Mouse (Mus musculus) embryonic facial prominence, embryonic 13.5 days (tissue): ENCODE data around the gene Asic3. TPM values are rescaled to one million over a fixed set of nuclear protein-coding genes. Genes with fewer than 3 reads are reported as not detected.

Source experiments
- ATAC-seq: fragments of 200-750 bp; cut with Nextera tagmentation; 2 replicates; pipeline ENCODE4 v1.8.0; 2017; ENCODE audit warnings: low read depth; ENCODE audit not compliant: insufficient number of reproducible peaks, insufficient read depth, low FRiP score, low TSS enrichment
- H3K27ac ChIP-seq: fragments of 300-500 bp; sonication (generic); 2 replicates; pipeline ENCODE4 v1.5.1; 2015; ENCODE audit warnings: moderate library complexity, mild to moderate bottlenecking, inconsistent platforms
- H3K27me3 ChIP-seq: fragments of 300-500 bp; sonication (generic); 2 replicates; pipeline ENCODE4 v1.6.1; 2015; ENCODE audit warnings: mild to moderate bottlenecking, inconsistent platforms
- H3K36me3 ChIP-seq: fragments of 300-500 bp; sonication (generic); 2 replicates; pipeline ENCODE4 v1.6.1; 2015; ENCODE audit warnings: mild to moderate bottlenecking, inconsistent platforms
- H3K4me1 ChIP-seq: fragments of 300-500 bp; sonication (generic); 2 replicates; pipeline ENCODE4 v1.6.1; 2015; ENCODE audit warnings: inconsistent platforms
- H3K4me2 ChIP-seq: fragments of 300-500 bp; sonication (generic); 2 replicates; pipeline ENCODE4 v1.6.1; 2015; ENCODE audit warnings: moderate library complexity, mild to moderate bottlenecking, inconsistent platforms
- H3K4me3 ChIP-seq: fragments of 300-500 bp; sonication (generic); 2 replicates; pipeline ENCODE4 v1.5.1; 2015; ENCODE audit warnings: mild to moderate bottlenecking, inconsistent platforms
- H3K9ac ChIP-seq: fragments of 300-500 bp; sonication (generic); 2 replicates; pipeline ENCODE4 v1.6.1; 2015; ENCODE audit warnings: mild to moderate bottlenecking, inconsistent platforms
- H3K9me3 ChIP-seq: fragments of 300-500 bp; sonication (generic); 2 replicates; pipeline ENCODE4 v1.6.1; 2016; ENCODE audit warnings: inconsistent platforms
- WGBS: fragments of 180-500 bp; shearing (Covaris S2); methylation state at CpG from one replicate; pipeline ENCODE4 v1.1.7; 2015; ENCODE audit warnings: mixed read lengths; 5-methylcytosine and 5-hydroxymethylcytosine counted together
- polyA plus RNA-seq: library from polyadenylated mRNA; unstranded; fragments of >200 nt; fragmentation: Nextera tagmentation; extraction: Ambion mirVana; gene quantifications from 2 replicates; pipeline ENCODE4 v1.2.1, GENCODE M21; 2015

The Asic3 gene
- 3.3 and 3.5 TPM in 2 replicates for polyA plus RNA-seq

DNA sequence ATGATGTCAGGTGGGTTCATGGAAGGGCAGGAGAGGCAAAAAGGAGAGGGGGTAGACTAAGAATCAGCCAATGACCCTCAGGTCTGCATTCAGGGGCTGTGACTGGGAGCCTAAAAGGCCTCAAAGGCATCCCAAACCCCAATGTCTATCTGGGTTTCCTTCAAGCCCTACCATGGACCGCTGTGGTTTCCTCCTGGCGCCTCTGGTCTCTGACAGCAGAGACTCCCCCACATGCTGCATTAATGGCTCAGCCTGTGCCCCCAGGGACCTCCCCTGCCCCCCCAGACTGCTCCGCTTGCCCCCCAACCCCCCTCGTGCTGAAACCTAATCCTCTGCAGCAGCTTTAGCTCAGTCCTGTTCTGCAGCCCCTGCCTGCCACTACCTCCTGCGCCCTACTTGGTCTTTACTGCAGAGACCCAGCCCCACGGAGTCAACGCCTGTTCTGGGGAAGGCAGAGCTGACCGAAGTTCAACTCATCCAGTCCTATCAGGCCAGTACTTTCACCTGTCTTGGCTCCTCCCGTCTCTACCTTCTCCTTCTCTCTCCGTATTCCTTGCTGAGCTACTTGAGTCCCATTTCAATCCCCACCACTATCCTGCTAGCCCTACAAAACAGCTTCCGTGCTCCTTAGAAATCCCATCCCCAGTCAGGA, at the start of gene Asic3:
Gene Asic3, plus strand, starts transcription at position 351 of the 652 bp plus-strand sequence.
- ATAC-seq, result no peak
- WGBS, result 25% methylated on average over 11 of the region's 11 CpGs
- peaks cover 33% of the 10 kb centered on the region for H3K4me1 ChIP-seq
- H3K27ac ChIP-seq, result peak within 1 kb of the TSS; percentile 63
- H3K4me3 ChIP-seq, result no peak within 1 kb of the TSS
- peak within 1 kb of the TSS; percentile 40; the same call in 1 of the 2 replicates for H3K9ac ChIP-seq
- peak within 1 kb of the TSS; percentile 39 for H3K4me2 ChIP-seq
- H3K36me3 ChIP-seq, result peaks cover 16% of the 10 kb centered on the region
- no peaks in the 10 kb centered on the region for H3K9me3 ChIP-seq
- no peaks in the 10 kb centered on the region for H3K27me3 ChIP-seq

- Histone ChIP-seq H3K27ac (no peak overlapping the region), H3K4me2 (no peak overlapping the region), H3K36me3 (no peaks in the 10 kb centered on the region), H3K27me3 (peaks cover 7% of the 10 kb centered on the region; the same call in 1 of the 2 replicates), H3K4me1 (peaks cover 5% of the 10 kb centered on the region; the same call in 1 of the 2 replicates), H3K4me3 (no peak overlapping the region), H3K9me3 (no peaks in the 10 kb centered on the region), H3K9ac (no peak overlapping the region)
- 63% methylated on average over 2 of the region's 2 CpGs for WGBS
- ATAC-seq, result no peak
Observed at GRCm38 (mm10) chr5:24363467-24363866, 49.7 kb upstream of the Asic3 start.

DNA sequence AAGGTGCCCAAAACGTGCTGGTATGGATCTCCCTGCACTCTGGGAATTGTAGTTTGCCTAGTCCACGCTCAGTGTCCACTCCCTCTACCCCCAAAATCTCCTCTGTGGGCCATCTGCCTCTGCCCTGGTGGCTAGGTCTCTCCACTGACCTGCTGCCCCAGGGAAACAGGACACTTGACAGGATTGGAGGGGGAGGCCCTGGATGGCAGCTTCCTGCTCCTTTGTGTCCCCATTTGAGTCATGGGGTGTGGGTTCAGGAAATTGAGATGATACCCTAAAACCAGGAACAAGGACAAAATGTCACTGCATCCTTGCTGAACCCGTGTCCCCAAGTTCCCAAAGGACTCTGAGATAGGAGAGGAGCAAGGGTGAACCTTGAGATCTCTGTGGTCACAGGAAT, 49.1 kb upstream of the Asic3 start:
- Histone ChIP-seq H3K27me3 (peaks cover 7% of the 10 kb centered on the region; the same call in 1 of the 2 replicates), H3K36me3 (no peaks in the 10 kb centered on the region), H3K4me3 (no peak overlapping the region), H3K9me3 (no peaks in the 10 kb centered on the region), H3K9ac (no peak overlapping the region), H3K4me1 (peaks cover 5% of the 10 kb centered on the region; the same call in 1 of the 2 replicates), H3K4me2 (no peak overlapping the region), H3K27ac (no peak overlapping the region)
- WGBS, result 53% methylated on average over 3 of the region's 3 CpGs
- ATAC-seq, result no peak

DNA sequence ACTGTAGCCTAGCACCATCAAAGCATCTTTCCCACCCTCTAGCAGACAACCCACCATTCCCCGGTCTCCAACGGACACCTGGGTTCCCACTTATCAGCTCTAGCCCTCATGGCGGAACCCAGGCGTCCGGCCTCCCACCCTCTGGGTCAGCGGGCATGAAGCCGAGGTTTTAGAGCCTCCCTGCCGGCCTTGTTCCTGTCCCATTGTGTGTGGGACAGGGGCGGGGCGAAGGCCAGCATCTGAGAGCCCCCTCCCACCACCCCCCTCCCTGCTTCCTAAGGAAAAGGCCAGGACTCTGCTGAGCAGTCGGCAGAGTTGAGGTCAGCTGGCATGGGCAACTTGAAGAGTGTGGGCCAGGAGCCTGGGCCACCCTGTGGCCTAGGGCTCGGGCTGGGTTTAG, 48.7 kb upstream of the Asic3 start, which contains the start of gene Nos3:
Gene Nos3, plus strand, starts transcription at position 303 of the 400 bp plus-strand sequence.
- no peak within 1 kb of the TSS for H3K9ac ChIP-seq

GRCm38 (mm10) chr5:24364963-24365362, 48.2 kb upstream of the Asic3 start:
- Histone ChIP-seq H3K27ac (no peak overlapping the region), H3K36me3 (no peaks in the 10 kb centered on the region), H3K4me3 (peak overlapping the region; percentile 12; the same call in 1 of the 2 replicates), H3K27me3 (peaks cover 7% of the 10 kb centered on the region; the same call in 1 of the 2 replicates), H3K9ac (no peak overlapping the region), H3K9me3 (no peaks in the 10 kb centered on the region), H3K4me2 (peak overlapping the region; percentile 7; the same call in 1 of the 2 replicates), H3K4me1 (peaks cover 5% of the 10 kb centered on the region; the same call in 1 of the 2 replicates)
- 88% methylated on average over 10 of the region's 10 CpGs for WGBS
- ATAC-seq, result no peak

More for the DNA sequence above, 48.7 kb upstream of the Asic3 start, which contains the start of gene Nos3:
- Histone ChIP-seq H3K4me3 (peak within 1 kb of the TSS; percentile 12; the same call in 1 of the 2 replicates), H3K4me2 (peak within 1 kb of the TSS; percentile 7; the same call in 1 of the 2 replicates), H3K9me3 (no peaks in the 10 kb centered on the region), H3K36me3 (no peaks in the 10 kb centered on the region), H3K27ac (no peak within 1 kb of the TSS), H3K4me1 (peaks cover 5% of the 10 kb centered on the region; the same call in 1 of the 2 replicates), H3K27me3 (peaks cover 7% of the 10 kb centered on the region; the same call in 1 of the 2 replicates)
- ATAC-seq, result no peak
- 49% methylated on average over 12 of the region's 12 CpGs for WGBS

DNA sequence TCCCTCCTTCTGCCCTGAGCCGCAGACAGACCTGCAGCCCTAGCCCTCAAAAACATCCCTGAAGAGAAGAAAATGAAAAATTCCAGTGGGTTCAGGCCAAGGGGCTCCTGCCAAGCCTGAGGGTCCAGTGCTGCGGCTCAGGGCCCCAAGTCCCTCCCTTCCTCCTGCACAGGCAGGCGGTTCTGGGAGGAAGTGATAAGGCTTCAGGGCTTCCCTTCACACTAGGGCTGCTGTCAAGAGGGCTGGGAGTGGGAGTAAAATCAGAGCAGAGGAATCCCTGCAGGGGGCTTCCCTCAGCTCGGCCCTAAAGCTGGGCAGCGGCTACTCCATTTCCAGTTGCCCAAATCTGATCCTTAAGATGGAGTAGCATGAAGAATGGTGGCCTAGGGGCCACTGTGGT, 47.7 kb upstream of the Asic3 start:
- Histone ChIP-seq H3K4me1 (peaks cover 5% of the 10 kb centered on the region; the same call in 1 of the 2 replicates), H3K4me3 (no peak overlapping the region), H3K9ac (no peak overlapping the region), H3K27me3 (peaks cover 7% of the 10 kb centered on the region; the same call in 1 of the 2 replicates), H3K9me3 (no peaks in the 10 kb centered on the region), H3K27ac (no peak overlapping the region), H3K4me2 (peak overlapping the region; percentile 7; the same call in 1 of the 2 replicates), H3K36me3 (no peaks in the 10 kb centered on the region)
- ATAC-seq, result no peak
- 28% methylated on average over 5 of the region's 5 CpGs for WGBS

GRCm38 (mm10) chr5:24366426-24366825, 46.8 kb upstream of the Asic3 start:
- Histone ChIP-seq H3K9me3 (no peaks in the 10 kb centered on the region), H3K27ac (no peak overlapping the region), H3K4me2 (no peak overlapping the region), H3K27me3 (peaks cover 7% of the 10 kb centered on the region; the same call in 1 of the 2 replicates), H3K36me3 (no peaks in the 10 kb centered on the region), H3K4me3 (no peak overlapping the region), H3K9ac (no peak overlapping the region), H3K4me1 (no peaks in the 10 kb centered on the region)
- ATAC-seq, result no peak
- 83% methylated on average over 9 of the region's 9 CpGs for WGBS

GRCm38 (mm10) chr5:24369767-24370166, 43.4 kb upstream of the Asic3 start:
- WGBS, result 69% methylated on average over 9 of the region's 9 CpGs
- ATAC-seq, result no peak
- Histone ChIP-seq H3K4me2 (no peak overlapping the region), H3K27me3 (peaks cover 3% of the 10 kb centered on the region; the same call in 1 of the 2 replicates), H3K9me3 (no peaks in the 10 kb centered on the region), H3K4me3 (no peak overlapping the region), H3K4me1 (peaks cover 3% of the 10 kb centered on the region; the same call in 1 of the 2 replicates), H3K36me3 (no peaks in the 10 kb centered on the region), H3K9ac (no peak overlapping the region), H3K27ac (no peak overlapping the region)

DNA sequence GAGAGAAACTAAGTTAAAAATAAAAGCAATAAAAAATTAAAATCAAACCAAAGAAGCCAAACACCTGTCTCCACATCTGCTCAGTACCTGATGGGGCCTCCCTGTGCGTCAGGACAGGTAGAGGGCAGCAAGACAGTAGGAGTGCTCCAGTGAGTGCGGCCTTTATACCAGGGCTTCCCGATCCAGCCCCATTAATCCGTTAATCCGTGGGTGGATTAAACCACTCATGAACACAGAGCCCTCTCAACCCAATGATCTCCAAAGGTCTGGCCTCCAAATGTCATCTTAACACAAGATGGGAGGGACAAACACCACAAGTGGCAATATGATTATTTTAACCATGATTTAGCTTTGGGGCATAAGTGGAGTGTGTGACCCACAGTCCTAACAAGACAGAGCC, 39.4 kb upstream of the Asic3 start:
- Histone ChIP-seq H3K27me3 (no peaks in the 10 kb centered on the region), H3K27ac (no peak overlapping the region), H3K4me3 (no peak overlapping the region), H3K9ac (no peak overlapping the region), H3K4me2 (no peak overlapping the region), H3K4me1 (peaks cover 3% of the 10 kb centered on the region; the same call in 1 of the 2 replicates), H3K9me3 (no peaks in the 10 kb centered on the region), H3K36me3 (no peaks in the 10 kb centered on the region)
- no peak for ATAC-seq
- WGBS, result 73% methylated on average over 5 of the region's 5 CpGs

DNA sequence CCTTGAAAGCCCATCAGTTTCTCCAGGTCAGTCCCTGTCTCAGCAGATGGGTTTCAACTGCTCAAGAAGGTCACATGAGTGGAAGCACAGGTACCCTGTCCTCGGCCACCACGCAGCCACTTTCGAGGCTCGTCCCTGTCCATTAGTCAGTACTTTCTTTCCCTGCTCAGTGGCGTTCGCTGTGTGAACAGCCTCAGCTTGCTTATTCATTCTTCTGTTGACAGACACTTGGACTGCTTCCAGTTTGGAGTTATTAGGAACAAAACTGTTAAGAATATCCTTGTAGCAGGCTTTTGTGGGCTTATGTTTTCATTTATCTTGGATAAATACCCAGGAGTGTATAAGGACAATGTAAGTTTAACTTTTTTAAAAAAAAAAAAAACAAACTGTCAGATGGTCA, 39.0 kb upstream of the Asic3 start:
- ATAC-seq, result no peak
- Histone ChIP-seq H3K4me1 (peaks cover 3% of the 10 kb centered on the region; the same call in 1 of the 2 replicates), H3K36me3 (no peaks in the 10 kb centered on the region), H3K4me2 (no peak overlapping the region), H3K9me3 (no peaks in the 10 kb centered on the region), H3K27me3 (no peaks in the 10 kb centered on the region), H3K27ac (no peak overlapping the region), H3K9ac (no peak overlapping the region), H3K4me3 (no peak overlapping the region)
- 57% methylated on average over 6 of the region's 6 CpGs for WGBS

GRCm38 (mm10) chr5:24374666-24375328, 38.4 kb upstream of the Asic3 start:
- Histone ChIP-seq H3K4me3 (no peak overlapping the region), H3K4me1 (peaks cover 3% of the 10 kb centered on the region; the same call in 1 of the 2 replicates), H3K4me2 (no peak overlapping the region), H3K27me3 (peaks cover 4% of the 10 kb centered on the region; the same call in 1 of the 2 replicates), H3K36me3 (no peaks in the 10 kb centered on the region), H3K27ac (no peak overlapping the region), H3K9me3 (no peaks in the 10 kb centered on the region), H3K9ac (no peak overlapping the region)
- ATAC-seq, result no peak
- WGBS, result 69% methylated on average over 7 of the region's 7 CpGs
